Comparison of ENCODE assay signal across 29 mouse cellular contexts in genomic region chr2:29714127-29714526, GRCm38 (mm10). TPM values are rescaled to one million over a fixed set of nuclear protein-coding genes. Genes with fewer than 3 reads are reported as not detected.
DNase-seq lines count a peak whose midpoint lies in the region; ATAC-seq lines count a peak whose summit lies in the region.
"Had no signal": no experiment of that assay in that cellular context is flagged by ENCODE, and none has a peak within 500 bp of the region (broad histone marks: within the 10 kb centered on the region; RNA-seq: fewer than 3 reads in every experiment).

No protein-coding gene starts in this region.

- peak overlapping the region; percentile 95 for H3K27ac ChIP-seq in heart, embryonic 13.5 days (replicated peaks)
- H3K27ac ChIP-seq in hindbrain, embryonic 10.5 days = no peak overlapping the region
- H3K27ac ChIP-seq: embryonic facial prominence, embryonic 12.5 days; hindbrain, embryonic 12.5 days; kidney, embryonic 15.5 days; limb, embryonic 12.5 days; liver, embryonic 12.5 days; midbrain, embryonic 15.5 days; stomach, postnatal 0 days had no signal

- ATAC-seq in heart, embryonic 13.5 days (ENCODE audit: extremely low read depth, insufficient number of reproducible peaks, low FRiP score, low TSS enrichment) = no peak
- ATAC-seq: CD4-positive, CD25-positive, alpha-beta regulatory T cell, adult 4 months; forebrain, embryonic 14.5 days; liver, embryonic 12.5 days; midbrain, embryonic 15.5 days; Patski had no signal

- H3K4me2 ChIP-seq in heart, embryonic 13.5 days = no peak overlapping the region
- H3K4me2 ChIP-seq: embryonic facial prominence, embryonic 12.5 days; hindbrain, embryonic 12.5 days; kidney, embryonic 15.5 days; limb, embryonic 12.5 days; liver, embryonic 12.5 days; midbrain, embryonic 15.5 days had no signal

- peak; percentile 43 to 53 for DNase-seq in frontal cortex, adult 2 months (ENCODE audit: extremely low spot score in 1 of 2, low spot score in 1 of 2)
- DNase-seq in frontal cortex, postnatal 14 days (ENCODE audit: low spot score in 2 of 2) = no peak
- no peak for DNase-seq in heart, postnatal 25 days (ENCODE audit: low spot score)
- DNase-seq in left cerebral cortex, adult 18-20 months (ENCODE audit: low spot score in 2 of 2) = peak; percentile 40 to 65
- no peak for DNase-seq in left cerebral cortex, postnatal 4 days
- peak; percentile 27 to 87 for DNase-seq in left cerebral cortex, postnatal 25 days (ENCODE audit: low spot score in 2 of 2)
- no peak for DNase-seq in hindbrain, embryonic 10.5 days (ENCODE audit: low spot score)
- DNase-seq: adrenal gland, adult 8-10 months; cerebellum, postnatal 10 days; gastrocnemius, postnatal 14 days; kidney, postnatal 4 days; lung, adult 2 months had no signal

- intact Hi-C loops in heart, postnatal 25 days (cut with DNase I) = no loop called here
- intact Hi-C loops in left cerebral cortex, postnatal 4 days (cut with DNase I) = no loop called here
- intact Hi-C loops in left cerebral cortex, postnatal 25 days (cut with DNase I) = loop anchor here (2.0 kb wide), 1 partner anchor 67 kb away; no protein-coding TSS in a partner anchor

- H3K9ac ChIP-seq in heart, embryonic 13.5 days = 0 out of 2 replicates have a peak overlapping the region, but pooled peaks have one; percentile 5
- H3K9ac ChIP-seq: embryonic facial prominence, embryonic 12.5 days; hindbrain, embryonic 12.5 days; kidney, embryonic 15.5 days; limb, embryonic 12.5 days; liver, embryonic 12.5 days; midbrain, embryonic 15.5 days had no signal

- peaks cover 64% of the 10 kb centered on the region for H3K36me3 ChIP-seq in heart, embryonic 13.5 days
- H3K36me3 ChIP-seq in hindbrain, embryonic 10.5 days = peaks cover 89% of the 10 kb centered on the region

- no peaks in the 10 kb centered on the region for H3K27me3 ChIP-seq in heart, embryonic 13.5 days (replicated peaks)
- H3K27me3 ChIP-seq in hindbrain, embryonic 10.5 days (ENCODE audit: insufficient read depth, poor library complexity, severe bottlenecking) = no peaks in the 10 kb centered on the region
- H3K27me3 ChIP-seq: embryonic facial prominence, embryonic 12.5 days; hindbrain, embryonic 12.5 days; kidney, embryonic 15.5 days; limb, embryonic 12.5 days; liver, embryonic 12.5 days; midbrain, embryonic 15.5 days; Patski had no signal

- peaks cover 76% of the 10 kb centered on the region for H3K4me1 ChIP-seq in heart, embryonic 13.5 days
- H3K4me1 ChIP-seq in hindbrain, embryonic 10.5 days (replicated peaks) = peaks cover 19% of the 10 kb centered on the region
- H3K4me1 ChIP-seq: liver, embryonic 12.5 days; midbrain, embryonic 15.5 days had no signal

- no peaks in the 10 kb centered on the region for H3K9me3 ChIP-seq in heart, embryonic 13.5 days
- no peaks in the 10 kb centered on the region for H3K9me3 ChIP-seq in hindbrain, embryonic 10.5 days
- H3K9me3 ChIP-seq: embryonic facial prominence, embryonic 12.5 days; hindbrain, embryonic 12.5 days; kidney, embryonic 15.5 days; limb, embryonic 12.5 days; liver, embryonic 12.5 days; midbrain, embryonic 15.5 days had no signal

- H3K4me3 ChIP-seq in heart, embryonic 13.5 days = no peak overlapping the region
- H3K4me3 ChIP-seq in hindbrain, embryonic 10.5 days = no peak overlapping the region
- H3K4me3 ChIP-seq: embryonic facial prominence, embryonic 12.5 days; erythroblast, embryonic 14.5 days; hindbrain, embryonic 12.5 days; kidney, embryonic 15.5 days; limb, embryonic 12.5 days; liver, embryonic 12.5 days; midbrain, embryonic 15.5 days; myocyte had no signal

- WGBS in heart, embryonic 13.5 days = 58% methylated on average over 5 of the region's 5 CpGs
- 95% methylated on average over 5 of the region's 5 CpGs for WGBS in hindbrain, embryonic 10.5 days

RNA-seq across cellular contexts. Expression of gene Gm13420, which starts 37.4 kb away (rescaled TPM):
- 0.32 and 0.38 TPM in 2 replicates for polyA plus RNA-seq in frontal cortex, adult 2 months (2012; rRNA removed)
- polyA plus RNA-seq in heart, embryonic 13.5 days (2015; fragmentation: Nextera tagmentation; extraction: Ambion mirVana) = 0.18 TPM in 1 of 2 replicates, not detected in the other
- total RNA-seq in heart, postnatal 25 days (2021) = not detected
- total RNA-seq in left cerebral cortex, adult 18-20 months (2021) = 1 to 10 TPM; 2.1 to 2.5 TPM
- total RNA-seq in left cerebral cortex, postnatal 4 days (2021) = 1 to 10 TPM; 1.2 to 1.7 TPM
- 1 to 10 TPM; 1.9 to 2.2 TPM for total RNA-seq in left cerebral cortex, postnatal 25 days (2021)
- 0.30 TPM in 1 of 2 replicates, not detected in the other for polyA plus RNA-seq in hindbrain, embryonic 10.5 days (2016; fragmentation: Nextera tagmentation; extraction: Ambion mirVana)
- total RNA-seq: gastrocnemius, postnatal 14 days; megakaryocyte-erythroid progenitor cell, adult 5-6 weeks had no signal
- polyA plus RNA-seq: embryonic facial prominence, embryonic 12.5 days; erythroblast, embryonic 14.5 days; forebrain, embryonic 14.5 days; hindbrain, embryonic 12.5 days; limb, embryonic 12.5 days; myocyte had no signal

RNA-seq across cellular contexts. Expression of gene Gm13547, which starts 45.0 kb away (rescaled TPM):
- not detected in 2 replicates for polyA plus RNA-seq in frontal cortex, adult 2 months (2012; rRNA removed)
- not detected in 2 replicates for polyA plus RNA-seq in heart, embryonic 13.5 days (2015; fragmentation: Nextera tagmentation; extraction: Ambion mirVana)
- total RNA-seq in heart, postnatal 25 days (2021) = not detected
- not detected for total RNA-seq in left cerebral cortex, adult 18-20 months (2021)
- total RNA-seq in left cerebral cortex, postnatal 4 days (2021) = not detected
- total RNA-seq in left cerebral cortex, postnatal 25 days (2021) = not detected
- not detected in 2 replicates for polyA plus RNA-seq in hindbrain, embryonic 10.5 days (2016; fragmentation: Nextera tagmentation; extraction: Ambion mirVana)
- total RNA-seq: adrenal gland, adult 8-10 months; ES-E14; gastrocnemius, postnatal 14 days; layer of hippocampus, postnatal 10 days; megakaryocyte-erythroid progenitor cell, adult 5-6 weeks had no signal
- polyA plus RNA-seq: CD4-positive, CD25-positive, alpha-beta regulatory T cell, adult 4 months; embryonic facial prominence, embryonic 12.5 days; erythroblast, embryonic 14.5 days; forebrain, embryonic 14.5 days; hindbrain, embryonic 12.5 days; kidney, embryonic 15.5 days; limb, embryonic 12.5 days; liver, embryonic 12.5 days; lung, adult 2 months; myocyte; neural tube, embryonic 14.5 days had no signal

Comparison
In these comparisons a context has a peak if more than half of its experiments do, and no peak if none do; other contexts are left out.
1. DNase-seq: peak in frontal cortex, adult 2 months (2 of 2), left cerebral cortex, adult 18-20 months (2 of 2) and left cerebral cortex, postnatal 25 days (2 of 2); none in frontal cortex, postnatal 14 days (0 of 2), heart, postnatal 25 days (single experiment), left cerebral cortex, postnatal 4 days (single experiment) and hindbrain, embryonic 10.5 days (single experiment).